Mouse (Mus musculus) heart, embryonic 16.5 days (tissue): ENCODE data around the gene Olfr811. TPM values are rescaled to one million over a fixed set of nuclear protein-coding genes. Genes with fewer than 3 reads are reported as not detected.

Experiments
- polyA plus RNA-seq: library from polyadenylated mRNA; unstranded; fragments of >200 nt; fragmentation: Nextera tagmentation; extraction: Ambion mirVana; gene quantifications from 2 replicates; pipeline ENCODE4 v1.2.1, GENCODE M21; 2015

Gene Olfr811
- polyA plus RNA-seq, 1 experiment from 2014 or later = not detected

Other genes starting within 250 kb of the Olfr811 start
- not detected in 2 replicates for gene Olfr794, start 236.7 kb downstream of the Olfr811 start, polyA plus RNA-seq
- gene Olfr796, start 191.8 kb downstream of the Olfr811 start, polyA plus RNA-seq = not detected in 2 replicates
- gene Olfr798, start 176.5 kb downstream of the Olfr811 start, polyA plus RNA-seq = not detected in 2 replicates
- gene Olfr799, start 166.9 kb downstream of the Olfr811 start, polyA plus RNA-seq = not detected in 2 replicates
- gene Olfr800, start 146.7 kb downstream of the Olfr811 start, polyA plus RNA-seq = not detected in 2 replicates
- not detected in 2 replicates for gene Olfr801, start 130.5 kb downstream of the Olfr811 start, polyA plus RNA-seq
- not detected in 2 replicates for gene Olfr802, start 116.2 kb downstream of the Olfr811 start, polyA plus RNA-seq
- gene Olfr803, start 110.1 kb downstream of the Olfr811 start, polyA plus RNA-seq = not detected in 2 replicates
- not detected in 2 replicates for gene Olfr804, start 101.2 kb downstream of the Olfr811 start, polyA plus RNA-seq
- not detected in 2 replicates for gene Olfr805, start 75.0 kb downstream of the Olfr811 start, polyA plus RNA-seq
- not detected in 2 replicates for gene Olfr806, start 62.5 kb downstream of the Olfr811 start, polyA plus RNA-seq
- not detected in 2 replicates for gene Olfr807, start 46.6 kb downstream of the Olfr811 start, polyA plus RNA-seq
- not detected in 2 replicates for gene Olfr808, start 38.9 kb downstream of the Olfr811 start, polyA plus RNA-seq
- gene Olfr809, start 29.8 kb downstream of the Olfr811 start, polyA plus RNA-seq = not detected in 2 replicates
- gene Olfr810, start 9.5 kb downstream of the Olfr811 start, polyA plus RNA-seq = not detected in 2 replicates
- not detected in 2 replicates for gene Olfr812, start 41.7 kb upstream of the Olfr811 start, polyA plus RNA-seq
- not detected in 2 replicates for gene Olfr813, start 51.0 kb upstream of the Olfr811 start, polyA plus RNA-seq
- not detected in 2 replicates for gene Olfr814, start 75.5 kb upstream of the Olfr811 start, polyA plus RNA-seq
- not detected in 2 replicates for gene Olfr815, start 101.5 kb upstream of the Olfr811 start, polyA plus RNA-seq
- not detected in 2 replicates for gene Olfr816, start 111.2 kb upstream of the Olfr811 start, polyA plus RNA-seq
- not detected in 2 replicates for gene Olfr818, start 144.7 kb upstream of the Olfr811 start, polyA plus RNA-seq
- not detected in 2 replicates for gene Olfr819, start 162.9 kb upstream of the Olfr811 start, polyA plus RNA-seq
- gene Olfr247, start 171.7 kb upstream of the Olfr811 start, polyA plus RNA-seq = not detected in 2 replicates
- gene Gm10310, start 180.7 kb upstream of the Olfr811 start, polyA plus RNA-seq = not detected in 2 replicates
- not detected in 2 replicates for gene Olfr820, start 208.2 kb upstream of the Olfr811 start, polyA plus RNA-seq
- not detected in 2 replicates for gene Olfr821, start 226.0 kb upstream of the Olfr811 start, polyA plus RNA-seq